Mouse (Mus musculus) neural tube, embryonic 12.5 days (tissue): ENCODE results near the gene Ak8. TPM values are rescaled to one million over a fixed set of nuclear protein-coding genes. Genes with fewer than 3 reads are reported as not detected.

ENCODE experiments used
- ATAC-seq: fragments of 200-750 bp; cut with Nextera tagmentation; 2 replicates; pipeline ENCODE4 v1.8.0; 2017; ENCODE audit warnings: low read depth, mild to moderate bottlenecking, moderate TSS enrichment, moderate library complexity; ENCODE audit not compliant: low FRiP score
- H3K27ac ChIP-seq: fragments of 300-500 bp; sonication (generic); 2 replicates; pipeline ENCODE4 v1.5.1; 2016
- H3K27me3 ChIP-seq: fragments of 300-500 bp; sonication (generic); replicated peaks from 2 replicates; pipeline ENCODE4 v1.6.1; 2016; ENCODE audit warnings: mild to moderate bottlenecking
- H3K36me3 ChIP-seq: fragments of 300-500 bp; sonication (generic); 2 replicates; pipeline ENCODE4 v1.6.1; 2016; ENCODE audit warnings: mild to moderate bottlenecking
- H3K4me1 ChIP-seq: fragments of 300-500 bp; sonication (generic); 2 replicates; pipeline ENCODE4 v1.6.1; 2016
- H3K4me2 ChIP-seq: fragments of 300-500 bp; sonication (generic); replicated peaks from 2 replicates; pipeline ENCODE4 v1.6.1; 2016; ENCODE audit warnings: mild to moderate bottlenecking
- H3K4me3 ChIP-seq: fragments of 300-500 bp; sonication (generic); 2 replicates; pipeline ENCODE4 v1.5.1; 2016
- H3K9ac ChIP-seq: fragments of 300-500 bp; sonication (generic); 2 replicates; pipeline ENCODE4 v1.6.1; 2016; ENCODE audit warnings: mild to moderate bottlenecking
- H3K9me3 ChIP-seq: fragments of 300-500 bp; sonication (generic); 2 replicates; pipeline ENCODE4 v1.6.1; 2016; ENCODE audit warnings: mild to moderate bottlenecking
- WGBS: fragments of 180-500 bp; shearing (Covaris S2); methylation state at CpG from one replicate; pipeline ENCODE4 v1.1.7; 2016; 5-methylcytosine and 5-hydroxymethylcytosine counted together
- polyA plus RNA-seq: library from polyadenylated mRNA; unstranded; fragments of >200 nt; fragmentation: Nextera tagmentation; extraction: Ambion mirVana; gene quantifications from 2 replicates; pipeline ENCODE4 v1.2.1, GENCODE M21; 2016

Gene Ak8
- polyA plus RNA-seq, 1 experiment from 2014 or later, result 0.96 TPM

- H3K27ac ChIP-seq, result no peak overlapping the region; the same call in 1 of the 2 replicates
- H3K9ac ChIP-seq, result no peak overlapping the region
- no peak overlapping the region for H3K4me3 ChIP-seq
- H3K4me2 ChIP-seq, result no peak overlapping the region
- 0 out of 2 replicates have a peak, but pooled peaks cover 4% of the 10 kb centered on the region for H3K27me3 ChIP-seq
- H3K9me3 ChIP-seq, result no peaks in the 10 kb centered on the region
- ATAC-seq, result no peak
- WGBS, result 62% methylated on average over 8 of the region's 8 CpGs
- H3K4me1 ChIP-seq, result peaks cover 15% of the 10 kb centered on the region
- no peaks in the 10 kb centered on the region for H3K36me3 ChIP-seq
Measured at GRCm38 (mm10) chr2:28774073-28774472, 74.1 kb downstream of the Ak8 start.

- H3K27me3 ChIP-seq, result 0 out of 2 replicates have a peak, but pooled peaks cover 7% of the 10 kb centered on the region
Measured at GRCm38 (mm10) chr2:28776728-28777127, 76.8 kb downstream of the Ak8 start.

GRCm38 (mm10) chr2:28780001-28780782 lies 80.2 kb downstream of the Ak8 start:
- H3K36me3 ChIP-seq, result no peaks in the 10 kb centered on the region
- no peak overlapping the region for H3K9ac ChIP-seq
- no peak overlapping the region for H3K27ac ChIP-seq
- H3K4me2 ChIP-seq, result no peak overlapping the region
- H3K4me3 ChIP-seq, result no peak overlapping the region
- no peaks in the 10 kb centered on the region for H3K9me3 ChIP-seq
- no peak for ATAC-seq
- H3K4me1 ChIP-seq, result no peaks in the 10 kb centered on the region
- 51% methylated on average over 16 of the region's 16 CpGs for WGBS
- H3K27me3 ChIP-seq, result peaks cover 7% of the 10 kb centered on the region; the same call in 1 of the 2 replicates

More at GRCm38 (mm10) chr2:28776728-28777127, 76.8 kb downstream of the Ak8 start:
- Histone ChIP-seq H3K9me3 (no peaks in the 10 kb centered on the region), H3K4me2 (no peak overlapping the region), H3K9ac (no peak overlapping the region), H3K4me1 (0 out of 2 replicates have a peak, but pooled peaks cover under 1% of the 10 kb centered on the region), H3K36me3 (no peaks in the 10 kb centered on the region), H3K27ac (no peak overlapping the region), H3K4me3 (no peak overlapping the region)
- no peak for ATAC-seq
- WGBS, result 74% methylated on average over 2 of the region's 2 CpGs

GRCm38 (mm10) chr2:28781310-28781709 lies 81.3 kb downstream of the Ak8 start:
- Histone ChIP-seq H3K4me2 (no peak overlapping the region), H3K9ac (no peak overlapping the region), H3K27me3 (peaks cover 7% of the 10 kb centered on the region; the same call in 1 of the 2 replicates), H3K27ac (no peak overlapping the region), H3K36me3 (no peaks in the 10 kb centered on the region), H3K9me3 (no peaks in the 10 kb centered on the region), H3K4me1 (no peaks in the 10 kb centered on the region), H3K4me3 (no peak overlapping the region)
- ATAC-seq, result no peak
- WGBS, result 89% methylated on average over 4 of the region's 4 CpGs

- no peak overlapping the region for H3K4me2 ChIP-seq
- H3K9me3 ChIP-seq, result no peaks in the 10 kb centered on the region
- H3K4me1 ChIP-seq, result peaks cover 7% of the 10 kb centered on the region; the same call in 1 of the 2 replicates
- H3K27me3 ChIP-seq, result no peaks in the 10 kb centered on the region; the same call in 1 of the 2 replicates
- H3K9ac ChIP-seq, result no peak overlapping the region
- H3K4me3 ChIP-seq, result no peak overlapping the region
- ATAC-seq, result peak; percentile 41; the same call in 1 of the 2 replicates
- no peaks in the 10 kb centered on the region for H3K36me3 ChIP-seq
- H3K27ac ChIP-seq, result no peak overlapping the region
- 67% methylated on average over 16 of the region's 16 CpGs for WGBS
Measured at GRCm38 (mm10) chr2:28786355-28787066, 86.5 kb downstream of the Ak8 start.

- no peak overlapping the region for H3K9ac ChIP-seq
- no peak for ATAC-seq
Measured at GRCm38 (mm10) chr2:28787067-28787619, 87.2 kb downstream of the Ak8 start.

GRCm38 (mm10) chr2:28792931-28793610 lies 93.1 kb downstream of the Ak8 start:
- no peak for ATAC-seq
- no peak overlapping the region for H3K4me3 ChIP-seq
- H3K36me3 ChIP-seq, result no peaks in the 10 kb centered on the region
- peak overlapping the region; percentile 45 for H3K4me2 ChIP-seq
- H3K9me3 ChIP-seq, result no peaks in the 10 kb centered on the region
- H3K9ac ChIP-seq, result no peak overlapping the region
- 0 out of 2 replicates have a peak, but pooled peaks cover 2% of the 10 kb centered on the region for H3K27me3 ChIP-seq
- 24% methylated on average over 6 of the region's 6 CpGs for WGBS
- H3K4me1 ChIP-seq, result peaks cover 17% of the 10 kb centered on the region; the same call in 1 of the 2 replicates
- no peak overlapping the region for H3K27ac ChIP-seq

More at GRCm38 (mm10) chr2:28787067-28787619, 87.2 kb downstream of the Ak8 start:
- H3K4me2 ChIP-seq, result no peak overlapping the region
- peak overlapping the region; percentile 62; the same call in 1 of the 2 replicates for H3K27ac ChIP-seq
- H3K4me1 ChIP-seq, result peaks cover 7% of the 10 kb centered on the region; the same call in 1 of the 2 replicates
- 66% methylated on average over 6 of the region's 6 CpGs for WGBS
- no peaks in the 10 kb centered on the region; the same call in 1 of the 2 replicates for H3K27me3 ChIP-seq
- no peaks in the 10 kb centered on the region for H3K36me3 ChIP-seq
- no peak overlapping the region for H3K4me3 ChIP-seq
- H3K9me3 ChIP-seq, result no peaks in the 10 kb centered on the region

- Histone ChIP-seq H3K27me3 (0 out of 2 replicates have a peak, but pooled peaks cover 2% of the 10 kb centered on the region), H3K4me2 (no peak overlapping the region), H3K4me1 (peaks cover 24% of the 10 kb centered on the region), H3K4me3 (no peak overlapping the region), H3K27ac (no peak overlapping the region), H3K36me3 (no peaks in the 10 kb centered on the region), H3K9ac (no peak overlapping the region), H3K9me3 (no peaks in the 10 kb centered on the region)
- no peak for ATAC-seq
- WGBS, result 79% methylated on average over 5 of the region's 5 CpGs
Measured at GRCm38 (mm10) chr2:28794623-28795022, 94.7 kb downstream of the Ak8 start.

GRCm38 (mm10) chr2:28796298-28796697 lies 96.3 kb downstream of the Ak8 start:
- 79% methylated on average over 8 of the region's 8 CpGs for WGBS
- H3K4me3 ChIP-seq, result no peak overlapping the region
- H3K4me1 ChIP-seq, result peaks cover 24% of the 10 kb centered on the region
- H3K4me2 ChIP-seq, result no peak overlapping the region
- 0 out of 2 replicates have a peak, but pooled peaks cover 2% of the 10 kb centered on the region for H3K27me3 ChIP-seq
- H3K9ac ChIP-seq, result no peak overlapping the region
- H3K36me3 ChIP-seq, result no peaks in the 10 kb centered on the region
- H3K9me3 ChIP-seq, result no peaks in the 10 kb centered on the region
- ATAC-seq, result no peak
- H3K27ac ChIP-seq, result no peak overlapping the region

- Histone ChIP-seq H3K27me3 (0 out of 2 replicates have a peak, but pooled peaks cover 2% of the 10 kb centered on the region), H3K9me3 (no peaks in the 10 kb centered on the region), H3K4me2 (no peak overlapping the region), H3K4me1 (peaks cover 21% of the 10 kb centered on the region), H3K27ac (no peak overlapping the region), H3K36me3 (no peaks in the 10 kb centered on the region), H3K9ac (no peak overlapping the region), H3K4me3 (no peak overlapping the region)
- WGBS, result 29% methylated on average over 18 of the region's 18 CpGs
- ATAC-seq, result 0 out of 2 replicates have a peak, but pooled peaks have one; percentile 37
Measured at GRCm38 (mm10) chr2:28797490-28798106, 97.6 kb downstream of the Ak8 start.

GRCm38 (mm10) chr2:28798390-28798789 lies 98.4 kb downstream of the Ak8 start:
- H3K4me1 ChIP-seq, result peaks cover 18% of the 10 kb centered on the region
- no peaks in the 10 kb centered on the region for H3K9me3 ChIP-seq
- 56% methylated on average over 3 of the region's 3 CpGs for WGBS
- no peak overlapping the region for H3K4me3 ChIP-seq
- H3K4me2 ChIP-seq, result no peak overlapping the region
- H3K36me3 ChIP-seq, result no peaks in the 10 kb centered on the region
- 0 out of 2 replicates have a peak, but pooled peaks cover 2% of the 10 kb centered on the region for H3K27me3 ChIP-seq
- ATAC-seq, result no peak
- no peak overlapping the region for H3K27ac ChIP-seq
- H3K9ac ChIP-seq, result no peak overlapping the region
